Comparison of ENCODE assay signal across 9 mouse cellular contexts in the genomic region with DNA sequence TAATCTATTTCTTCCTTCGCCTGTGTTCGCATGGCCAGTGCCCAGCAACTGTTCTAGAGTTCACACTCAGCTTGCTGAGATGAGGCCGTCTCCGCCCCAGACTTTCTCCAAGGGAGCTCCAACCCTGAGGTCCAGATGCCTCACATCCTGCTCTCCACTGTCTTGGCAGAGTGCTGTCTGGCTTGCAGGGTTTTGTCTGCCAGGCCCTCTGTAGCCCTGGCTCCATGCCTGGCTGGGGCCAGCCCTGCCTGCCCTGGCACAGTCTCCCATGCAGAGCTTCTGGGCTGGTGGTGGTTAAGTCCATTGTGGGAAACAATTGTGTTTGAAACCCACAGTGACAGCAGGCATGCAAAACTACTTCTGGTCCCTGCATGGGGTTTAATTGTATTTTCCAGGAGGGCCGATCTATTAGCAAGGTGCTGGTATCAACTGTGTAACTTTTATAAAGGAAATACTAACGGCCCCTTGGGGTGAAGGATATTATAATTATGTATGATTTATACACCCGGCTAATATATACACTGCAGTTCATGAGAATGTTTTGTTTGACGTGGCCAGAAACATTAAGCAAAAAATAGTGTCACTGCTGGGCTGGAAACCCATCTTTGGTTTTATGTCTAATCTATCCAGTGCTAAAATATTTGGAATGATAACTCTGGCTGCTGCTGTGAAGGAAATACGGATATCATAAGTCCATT.
DNase-seq lines count a peak whose midpoint lies in the region; ATAC-seq lines count a peak whose summit lies in the region.
"Had no signal": no experiment of that assay in that cellular context is flagged by ENCODE, and none has a peak within 500 bp of the region (broad histone marks: within the 10 kb centered on the region; RNA-seq: fewer than 3 reads in every experiment).

No protein-coding gene starts in this region.

- H3K4me3 ChIP-seq in intestine, embryonic 15.5 days (replicated peaks): no peak overlapping the region

- no peaks in the 10 kb centered on the region for H3K4me1 ChIP-seq in intestine, embryonic 15.5 days (replicated peaks)

- peak; percentile 2 for DNase-seq in kidney, adult 9 months
- no peak for DNase-seq in kidney, postnatal 25 days
- DNase-seq in adrenal gland, adult 8-10 months: peak; percentile 24
- DNase-seq in cerebellum, postnatal 14 days: peak; percentile 91 to 94
- peak; percentile 4 for DNase-seq in testis, postnatal 14 days (ENCODE audit: low spot score)
- no peak for DNase-seq in left cerebral cortex, adult 8-10 months (ENCODE audit: low spot score in 2 of 2)
- no peak for DNase-seq in frontal cortex, adult 2 months (ENCODE audit: extremely low spot score in 1 of 2, low spot score in 1 of 2)

- peak overlapping the region; percentile 14; the same call in 1 of the 2 replicates for H3K27ac ChIP-seq in intestine, embryonic 15.5 days

- H3K9me3 ChIP-seq in intestine, embryonic 15.5 days: no peaks in the 10 kb centered on the region

- no peaks in the 10 kb centered on the region for H3K36me3 ChIP-seq in intestine, embryonic 15.5 days

- no peak overlapping the region for H3K9ac ChIP-seq in intestine, embryonic 15.5 days

- peak; percentile 36; the same call in 1 of the 2 replicates for ATAC-seq in intestine, embryonic 15.5 days
- ATAC-seq: Patski had no signal

- H3K4me2 ChIP-seq in intestine, embryonic 15.5 days (replicated peaks): no peak overlapping the region

- no peaks in the 10 kb centered on the region for H3K27me3 ChIP-seq in intestine, embryonic 15.5 days (replicated peaks)
- H3K27me3 ChIP-seq: Patski had no signal

- WGBS in intestine, embryonic 15.5 days: 57% methylated on average over 9 of the region's 9 CpGs

Comparison
In these comparisons a context has a peak if more than half of its experiments do, and no peak if none do; other contexts are left out.
1. DNase-seq: peak in kidney, adult 9 months (single experiment), adrenal gland, adult 8-10 months (single experiment), cerebellum, postnatal 14 days (2 of 2) and testis, postnatal 14 days (single experiment); none in kidney, postnatal 25 days (0 of 2), left cerebral cortex, adult 8-10 months (0 of 2) and frontal cortex, adult 2 months (0 of 2).